Mouse (Mus musculus) ES-E14 (cell line): ENCODE results near the gene Ppp1r11. TPM values are rescaled to one million over a fixed set of nuclear protein-coding genes. Genes with fewer than 3 reads are reported as not detected.

Experiments used
- DNase-seq: peaks from one replicate; pipeline ENCODE4 v3.0.0-alpha.2; 2013; ENCODE audit warnings: low read depth, low spot score
- H3K27ac ChIP-seq: 2 replicates; pipeline ENCODE4 v1.5.1; 2012; ENCODE audit warnings: low read depth, mild to moderate bottlenecking, low read length, moderate library complexity, mixed read lengths; ENCODE audit not compliant: poor library complexity, insufficient read depth, severe bottlenecking
- H3K36me3 ChIP-seq: 2 replicates; pipeline ENCODE4 v1.6.1; 2012; ENCODE audit warnings: mild to moderate bottlenecking, low read length, moderate library complexity, mixed read lengths; ENCODE audit not compliant: control insufficient read depth, poor library complexity, insufficient read depth, severe bottlenecking
- H3K4me1 ChIP-seq, 2 experiments: fragments of 150-350 bp in 1 of 2; sonication (generic) in 1 of 2; 2 replicates each; pipeline ENCODE4 v1.6.1; 2012; ENCODE audit warnings: low read length in 2 of 2, mild to moderate bottlenecking in 1 of 2, mixed read lengths in 1 of 2; ENCODE audit not compliant: control insufficient read depth in 2 of 2, insufficient read depth in 2 of 2, poor library complexity in 1 of 2
- H3K4me3 ChIP-seq, 2 experiments: fragments of 150-350 bp in 1 of 2; sonication (generic) in 1 of 2; 2 replicates each; pipeline ENCODE4 v1.5.1; 2012; ENCODE audit warnings: low read length in 2 of 2, low read depth in 1 of 2, mild to moderate bottlenecking in 1 of 2, mixed read lengths in 1 of 2; ENCODE audit not compliant: insufficient read depth in 1 of 2, poor library complexity in 1 of 2, severe bottlenecking in 1 of 2
- H3K9ac ChIP-seq: 2 replicates; pipeline ENCODE4 v1.6.1; 2012; ENCODE audit warnings: low read depth, mild to moderate bottlenecking, low read length, mixed read lengths; ENCODE audit not compliant: poor library complexity, insufficient read depth, severe bottlenecking
- H3K9me3 ChIP-seq: fragments of 150-350 bp; sonication (generic); 2 replicates; pipeline ENCODE4 v1.6.1; 2012; ENCODE audit warnings: low read depth, mild to moderate bottlenecking, low read length; ENCODE audit not compliant: control insufficient read depth, insufficient read depth
- CHD2 ChIP-seq: IDR thresholded peaks from 2 replicates; pipeline ENCODE4 v1.6.1; 2014; ENCODE audit warnings: mild to moderate bottlenecking, low read depth, low read length, inconsistent platforms
- HCFC1 ChIP-seq: IDR thresholded peaks from 2 replicates; pipeline ENCODE4 v1.6.1; 2012; ENCODE audit warnings: low read length, inconsistent platforms, borderline replicate concordance; ENCODE audit not compliant: insufficient read depth
- MAFK ChIP-seq: IDR thresholded peaks from 2 replicates; pipeline ENCODE4 v1.6.1; 2014; ENCODE audit warnings: mild to moderate bottlenecking, low read depth, low read length, inconsistent platforms; ENCODE audit not compliant: insufficient read depth
- ZC3H11A ChIP-seq: IDR thresholded peaks from 2 replicates; pipeline ENCODE4 v1.6.1; 2012; ENCODE audit warnings: low read depth, mild to moderate bottlenecking, inconsistent platforms, low read length, borderline replicate concordance
- ZNF384 ChIP-seq: IDR thresholded peaks from 2 replicates; pipeline ENCODE4 v1.6.1; 2012; ENCODE audit warnings: low read depth, low read length, inconsistent platforms
- in situ Hi-C, 2 experiments: fragments of 600-800 bp; cut with MboI; formaldehyde crosslinking; loops; one replicate each; pipeline ENCODE4 v1.15.1; 2025; ENCODE audit warnings: low sequenced_read_pairs in 2 of 2, inconsistent platforms in 1 of 2; ENCODE audit not compliant: unreplicated experiment in 2 of 2
- total RNA-seq: library from RNA; depleted of rRNA; stranded (reverse); fragments of 300-350 nt; gene quantifications from 2 replicates; pipeline ENCODE4 v1.2.3, GENCODE M21; 2012; rRNA removed

Gene Ppp1r11
- total RNA-seq, 1 experiment: 108 TPM

GRCm38 (mm10) chr17:36900691-36901090 lies 50.9 kb downstream of the Ppp1r11 start:
- in situ Hi-C loops: no loop called here
- Histone ChIP-seq H3K4me1 (peaks cover 3 to 4% of the 10 kb centered on the region in 2 experiments; a peak in 2 of 4 replicates), H3K27ac (no peak overlapping the region), H3K9me3 (no peaks in the 10 kb centered on the region), H3K36me3 (no peaks in the 10 kb centered on the region), H3K4me3 (no peak overlapping the region), H3K9ac (no peak overlapping the region)
- TF ChIP-seq MAFK: no peak
- no peak for DNase-seq

GRCm38 (mm10) chr17:36900001-36900400 lies 51.5 kb downstream of the Ppp1r11 start:
- H3K4me1 ChIP-seq: peaks cover 3 to 4% of the 10 kb centered on the region in 2 experiments; a peak in 2 of 4 replicates
- H3K9ac ChIP-seq: no peak overlapping the region
- no peaks in the 10 kb centered on the region for H3K36me3 ChIP-seq
- in situ Hi-C loops: no loop called here
- no peak overlapping the region for H3K4me3 ChIP-seq
- no peaks in the 10 kb centered on the region for H3K9me3 ChIP-seq
- TF ChIP-seq ZNF384 (no peak), HCFC1 (no peak), ZC3H11A (no peak), MAFK (no peak), CHD2 (no peak)
- no peak for DNase-seq
- H3K27ac ChIP-seq: no peak overlapping the region

- no peak for DNase-seq
- Histone ChIP-seq H3K9ac (no peak overlapping the region), H3K4me3 (no peak overlapping the region), H3K36me3 (no peaks in the 10 kb centered on the region), H3K27ac (no peak overlapping the region), H3K4me1 (peaks cover 3 to 4% of the 10 kb centered on the region in 2 experiments; a peak in 2 of 4 replicates), H3K9me3 (no peaks in the 10 kb centered on the region)
- TF ChIP-seq CHD2 (no peak), MAFK (no peak), ZNF384 (no peak), HCFC1 (no peak), ZC3H11A (no peak)
- in situ Hi-C loops: loop anchor here in 1 of 2 experiments (10.0 kb wide), 1 partner anchor 305 kb away; the partner anchor contains the start of gene Olfr94
These were observed 52.2 kb downstream of the Ppp1r11 start for GRCm38 (mm10) chr17:36899376-36899775.

Other genes starting within 250 kb of the Ppp1r11 start
- gene H2-M10.5, start 178.8 kb downstream of the Ppp1r11 start, total RNA-seq: not detected in 2 replicates
- not detected in 2 replicates for gene H2-M10.6, start 139.6 kb downstream of the Ppp1r11 start, total RNA-seq
- gene Trim26, start 114.6 kb downstream of the Ppp1r11 start, total RNA-seq: 21.1 and 24.6 TPM in 2 replicates
- 0.16 TPM in 1 of 2 replicates, not detected in the other for gene Trim15, start 84.5 kb downstream of the Ppp1r11 start, total RNA-seq
- not detected in 2 replicates for gene Trim10, start 82.2 kb downstream of the Ppp1r11 start, total RNA-seq
- gene Trim40, start 61.6 kb downstream of the Ppp1r11 start, total RNA-seq: 0.18 and 0.26 TPM in 2 replicates
- gene Trim31, start 53.6 kb downstream of the Ppp1r11 start, total RNA-seq: not detected in 2 replicates
- 1.9 and 2.4 TPM in 2 replicates for gene Rnf39, start 8.8 kb downstream of the Ppp1r11 start, total RNA-seq
- 74.5 and 81.0 TPM in 2 replicates for gene Znrd1, start 6.8 kb upstream of the Ppp1r11 start, total RNA-seq
- gene Znrd1as, start 6.9 kb upstream of the Ppp1r11 start, total RNA-seq: 13.8 and 15.1 TPM in 2 replicates
- 14.8 and 16.9 TPM in 2 replicates for gene 2410137M14Rik, start 29.5 kb upstream of the Ppp1r11 start, total RNA-seq
- 49.4 and 55.4 TPM in 2 replicates for gene H2-M5, start 37.8 kb upstream of the Ppp1r11 start, total RNA-seq
- 360 and 437 TPM in 2 replicates for gene Zfp57, start 49.4 kb upstream of the Ppp1r11 start, total RNA-seq
- gene Mog, start 71.7 kb upstream of the Ppp1r11 start, total RNA-seq: 0.62 and 0.85 TPM in 2 replicates
- gene Gabbr1, start 94.2 kb upstream of the Ppp1r11 start, total RNA-seq: 60.9 and 106 TPM in 2 replicates
- gene Olfr90, start 136.8 kb upstream of the Ppp1r11 start, total RNA-seq: 0.11 and 0.22 TPM in 2 replicates
- gene Olfr91, start 146.5 kb upstream of the Ppp1r11 start, total RNA-seq: 0.11 and 0.13 TPM in 2 replicates
- gene Olfr92, start 168.3 kb upstream of the Ppp1r11 start, total RNA-seq: not detected in 2 replicates
- gene Olfr93, start 209.8 kb upstream of the Ppp1r11 start, total RNA-seq: not detected in 2 replicates
- gene Ubd, start 242.2 kb upstream of the Ppp1r11 start, total RNA-seq: not detected in 2 replicates
- gene Olfr94, start 249.3 kb upstream of the Ppp1r11 start, total RNA-seq: not detected in 2 replicates